Mouse (Mus musculus) ES-Bruce4 (cell line): Measurements from ENCODE around the gene C1galt1. TPM values are rescaled to one million over a fixed set of nuclear protein-coding genes. Genes with fewer than 3 reads are reported as not detected.

Experiments used
- H3K27ac ChIP-seq: 2 replicates; pipeline ENCODE4 v1.5.1; 2012; ENCODE audit warnings: low read length, inconsistent platforms; ENCODE audit not compliant: insufficient read depth
- H3K27me3 ChIP-seq: 2 replicates; pipeline ENCODE4 v1.6.1; 2012; ENCODE audit warnings: mild to moderate bottlenecking, low read length, inconsistent platforms; ENCODE audit not compliant: control insufficient read depth, poor library complexity, insufficient read depth, severe bottlenecking
- H3K36me3 ChIP-seq: 2 replicates; pipeline ENCODE4 v1.6.1; 2012; ENCODE audit warnings: inconsistent platforms, mild to moderate bottlenecking, low read length, moderate library complexity; ENCODE audit not compliant: control insufficient read depth, poor library complexity, insufficient read depth, severe bottlenecking
- H3K4me1 ChIP-seq: one replicate; pipeline ENCODE4 v1.8.1; 2011; ENCODE audit warnings: low read length; ENCODE audit not compliant: control insufficient read depth, insufficient read depth
- H3K4me3 ChIP-seq: 2 replicates; pipeline ENCODE4 v1.5.1; 2011; ENCODE audit warnings: low read depth, mild to moderate bottlenecking, low read length
- H3K9ac ChIP-seq: 2 replicates; pipeline ENCODE4 v1.6.1; 2012; ENCODE audit warnings: low read depth, mild to moderate bottlenecking, inconsistent platforms; ENCODE audit not compliant: poor library complexity, severe bottlenecking
- H3K9me3 ChIP-seq: replicated peaks from 2 replicates; pipeline ENCODE4 v1.6.1; 2012; ENCODE audit warnings: mild to moderate bottlenecking, low read length, inconsistent platforms; ENCODE audit not compliant: control insufficient read depth, poor library complexity, insufficient read depth, severe bottlenecking
- CTCF ChIP-seq: IDR thresholded peaks from one replicate; pipeline ENCODE4 v1.8.1; 2011; ENCODE audit warnings: low read depth, low read length
- EP300 ChIP-seq: IDR thresholded peaks from 2 replicates; pipeline ENCODE4 v1.6.1; 2011; ENCODE audit warnings: low read depth, low read length; ENCODE audit not compliant: insufficient read depth
- polyA plus RNA-seq: library from polyadenylated mRNA; stranded (reverse); fragments of >200 nt; gene quantifications from 2 replicates; pipeline ENCODE4 v1.2.4, GENCODE M21; 2011; ENCODE audit warnings: low read depth; ENCODE audit not compliant: missing spikeins, insufficient read depth, insufficient read length

The C1galt1 gene
- polyA plus RNA-seq, 1 experiment = 42.5 TPM

GRCm38 (mm10) chr6:7912015-7912414, 67.4 kb downstream of the C1galt1 start:
- Histone ChIP-seq H3K27me3 (no peaks in the 10 kb centered on the region), H3K4me3 (no peak overlapping the region), H3K36me3 (no peaks in the 10 kb centered on the region), H3K9ac (no peak overlapping the region), H3K9me3 (no peaks in the 10 kb centered on the region), H3K4me1 (peaks cover 3% of the 10 kb centered on the region), H3K27ac (no peak overlapping the region)
- no peak for TF ChIP-seq CTCF
- no peak for TF ChIP-seq EP300

Other genes with a start within 250 kb of the C1galt1 start
- 531 and 541 TPM in 2 replicates for gene Asns, start 151.6 kb upstream of the C1galt1 start, polyA plus RNA-seq